Mouse (Mus musculus) midbrain, embryonic 13.5 days (tissue): ENCODE measurements at regions not wholly inside any gene's neighbourhood (a gene's known extent, or its start where the extent isn't known, plus 50 kb on each side); places are given as distances from the start of the nearest gene placed in this dataset.

ENCODE experiments used
- ATAC-seq: fragments of 200-750 bp; cut with Nextera tagmentation; 2 replicates; pipeline ENCODE4 v1.8.0; 2017; ENCODE audit warnings: mild to moderate bottlenecking, moderate TSS enrichment, moderate library complexity
- H3K27ac ChIP-seq: fragments of 300-500 bp; sonication (generic); 2 replicates; pipeline ENCODE4 v1.5.1; 2015; ENCODE audit warnings: inconsistent platforms, mild to moderate bottlenecking, moderate library complexity
- H3K27me3 ChIP-seq: fragments of 300-500 bp; sonication (generic); 2 replicates; pipeline ENCODE4 v1.6.1; 2015; ENCODE audit warnings: mild to moderate bottlenecking, inconsistent platforms
- H3K36me3 ChIP-seq: fragments of 300-500 bp; sonication (generic); 2 replicates; pipeline ENCODE4 v1.6.1; 2015; ENCODE audit warnings: mild to moderate bottlenecking, inconsistent platforms
- H3K4me1 ChIP-seq: fragments of 300-500 bp; sonication (generic); replicated peaks from 2 replicates; pipeline ENCODE4 v1.6.1; 2015; ENCODE audit warnings: inconsistent platforms
- H3K4me2 ChIP-seq: fragments of 300-500 bp; sonication (generic); replicated peaks from 2 replicates; pipeline ENCODE4 v1.6.1; 2015; ENCODE audit warnings: moderate library complexity, mild to moderate bottlenecking, inconsistent platforms
- H3K4me3 ChIP-seq: fragments of 300-500 bp; sonication (generic); replicated peaks from 2 replicates; pipeline ENCODE4 v1.5.1; 2015; ENCODE audit warnings: mild to moderate bottlenecking, inconsistent platforms
- H3K9ac ChIP-seq: fragments of 300-500 bp; sonication (generic); replicated peaks from 2 replicates; pipeline ENCODE4 v1.6.1; 2015; ENCODE audit warnings: mild to moderate bottlenecking, inconsistent platforms
- H3K9me3 ChIP-seq: fragments of 300-500 bp; sonication (generic); 2 replicates; pipeline ENCODE4 v1.6.1; 2016; ENCODE audit warnings: mild to moderate bottlenecking, inconsistent platforms
- WGBS: fragments of 180-500 bp; shearing (Covaris S2); methylation state at CpG from one replicate; pipeline ENCODE4 v1.1.7; 2015; 5-methylcytosine and 5-hydroxymethylcytosine counted together

DNA sequence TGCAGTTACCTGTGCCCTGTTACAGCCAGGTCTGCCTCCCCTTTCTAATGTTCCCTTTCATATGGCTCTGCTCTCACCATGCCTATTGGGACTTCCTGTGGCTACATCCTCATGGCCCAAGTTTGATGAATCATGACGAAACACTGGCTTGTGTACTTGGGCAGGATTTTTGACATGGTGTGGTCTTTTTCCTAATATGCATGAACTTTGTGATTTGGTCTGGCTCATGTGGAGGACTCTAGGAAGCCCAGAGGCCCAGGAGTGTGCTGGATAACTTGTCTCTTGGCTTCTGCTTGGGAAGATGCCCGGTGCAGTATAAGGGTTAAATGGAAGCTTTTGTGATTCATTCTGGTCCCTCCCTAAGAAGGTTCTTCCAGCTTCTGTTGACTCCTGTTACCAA lies 184.0 kb upstream of the Bcl6 start:
- no peaks in the 10 kb centered on the region for H3K27me3 ChIP-seq
- H3K4me3 ChIP-seq = no peak overlapping the region
- no peaks in the 10 kb centered on the region for H3K9me3 ChIP-seq
- H3K9ac ChIP-seq = no peak overlapping the region
- H3K4me2 ChIP-seq = no peak overlapping the region
- H3K4me1 ChIP-seq = no peaks in the 10 kb centered on the region
- no peak overlapping the region for H3K27ac ChIP-seq
- H3K36me3 ChIP-seq = no peaks in the 10 kb centered on the region
- no peak for ATAC-seq
- 89% methylated on average over 2 of the region's 2 CpGs for WGBS

DNA sequence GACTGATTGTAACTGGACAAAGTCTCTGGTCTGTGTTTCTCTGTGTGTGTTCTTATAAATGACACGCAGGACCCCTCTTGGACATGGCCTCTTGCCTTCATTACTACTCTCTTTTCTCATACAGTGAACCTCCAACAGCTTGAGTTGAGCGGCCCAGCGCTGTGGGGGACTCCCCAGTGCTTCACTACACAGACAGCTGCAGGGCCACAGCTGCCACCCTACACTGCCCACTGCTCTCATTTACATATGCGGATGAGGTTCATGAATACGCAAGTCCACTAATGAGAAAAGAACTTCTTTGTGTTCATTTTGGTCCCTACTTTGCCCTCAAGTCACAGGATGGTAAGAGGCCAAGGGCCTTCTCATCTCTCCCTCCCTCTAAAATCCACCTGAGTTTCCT lies 183.4 kb upstream of the Bcl6 start:
- Histone ChIP-seq H3K4me1 (no peaks in the 10 kb centered on the region), H3K4me2 (no peak overlapping the region), H3K4me3 (no peak overlapping the region), H3K27me3 (no peaks in the 10 kb centered on the region), H3K36me3 (no peaks in the 10 kb centered on the region), H3K9me3 (no peaks in the 10 kb centered on the region), H3K27ac (no peak overlapping the region), H3K9ac (no peak overlapping the region)
- ATAC-seq = peak; percentile 80
- WGBS = 59% methylated on average over 5 of the region's 5 CpGs

DNA sequence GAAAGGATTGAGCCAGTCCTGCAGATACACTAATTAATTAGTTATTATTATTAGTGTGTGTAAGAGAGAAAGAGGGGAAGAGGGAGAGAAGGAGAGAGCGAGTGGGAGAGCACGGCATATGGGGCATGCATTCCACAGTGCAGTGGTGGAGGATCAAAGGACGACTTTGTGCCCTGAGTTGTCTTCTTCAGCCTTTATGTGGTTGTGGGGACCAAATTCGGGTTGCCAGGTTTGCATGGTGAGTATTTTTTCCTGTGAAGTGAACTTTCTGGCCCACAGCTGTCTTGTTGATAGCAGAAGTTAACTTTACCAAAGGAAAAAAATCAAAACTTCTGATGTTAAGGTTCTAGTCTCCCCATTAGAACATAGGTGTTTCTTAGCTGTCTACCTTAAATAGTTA lies 182.5 kb upstream of the Bcl6 start:
- 78% methylated on average over 4 of the region's 4 CpGs for WGBS
- H3K4me1 ChIP-seq = no peaks in the 10 kb centered on the region

DNA sequence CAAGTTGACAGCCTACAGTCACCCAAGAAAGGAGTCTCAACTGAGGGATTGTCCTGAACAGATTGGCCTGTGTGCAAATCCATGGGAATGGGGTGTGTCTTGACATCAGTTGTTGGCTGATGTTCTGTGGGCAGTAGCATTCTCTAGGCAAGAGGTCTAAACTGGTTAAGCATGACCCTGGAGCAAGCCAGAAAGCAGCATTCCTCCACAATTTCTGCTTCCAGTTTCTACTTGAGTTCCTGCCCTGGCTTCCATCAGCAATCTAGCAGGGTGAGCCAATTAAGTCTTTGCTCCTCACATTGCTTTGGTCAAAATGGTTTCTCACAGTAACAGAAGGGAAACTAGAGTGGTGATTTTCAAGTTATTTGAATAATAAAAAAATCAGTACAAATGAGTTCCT lies 177.8 kb upstream of the Bcl6 start:
- no peak overlapping the region for H3K4me3 ChIP-seq
- H3K27me3 ChIP-seq = no peaks in the 10 kb centered on the region
- H3K27ac ChIP-seq = no peak overlapping the region
- ATAC-seq = no peak
- no peaks in the 10 kb centered on the region for H3K4me1 ChIP-seq
- H3K9ac ChIP-seq = no peak overlapping the region
- H3K36me3 ChIP-seq = no peaks in the 10 kb centered on the region
- H3K9me3 ChIP-seq = no peaks in the 10 kb centered on the region
- no peak overlapping the region for H3K4me2 ChIP-seq

More for the DNA sequence above, 182.5 kb upstream of the Bcl6 start:
- H3K9me3 ChIP-seq = no peaks in the 10 kb centered on the region
- no peak overlapping the region for H3K4me3 ChIP-seq
- no peak for ATAC-seq
- no peak overlapping the region for H3K27ac ChIP-seq
- no peak overlapping the region for H3K4me2 ChIP-seq
- H3K9ac ChIP-seq = no peak overlapping the region
- H3K27me3 ChIP-seq = no peaks in the 10 kb centered on the region
- H3K36me3 ChIP-seq = no peaks in the 10 kb centered on the region

DNA sequence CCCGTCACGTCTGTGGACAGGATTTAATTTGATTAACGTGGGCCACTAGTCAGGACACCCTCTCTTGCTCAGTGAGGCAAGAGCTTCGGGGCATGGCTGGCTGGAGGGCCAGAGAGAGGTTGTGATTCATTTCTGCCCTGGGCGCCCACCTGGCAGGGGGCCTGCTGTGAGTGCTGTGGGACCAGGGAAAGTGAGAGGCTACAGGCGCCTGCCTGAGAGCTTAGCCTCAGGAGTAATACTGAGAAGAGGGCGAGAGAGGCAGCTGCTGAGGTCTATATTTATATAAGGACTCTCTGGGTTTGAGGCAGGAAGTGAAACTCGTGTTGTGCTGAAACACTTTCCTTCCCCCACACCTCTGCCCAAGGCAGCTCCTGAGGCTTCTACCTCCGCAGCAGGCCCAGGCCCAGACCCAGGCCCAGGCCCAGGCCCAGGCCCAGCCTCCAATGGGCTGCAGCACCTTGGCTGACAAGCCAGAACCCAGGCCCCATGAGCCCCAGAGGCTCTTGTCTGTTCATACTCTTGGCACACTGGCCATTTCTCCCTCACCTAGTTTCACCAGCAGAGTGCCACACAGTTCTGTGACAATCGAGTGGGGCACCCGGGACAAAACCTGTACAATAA lies 176.9 kb upstream of the Bcl6 start:
- H3K27me3 ChIP-seq = no peaks in the 10 kb centered on the region
- no peak overlapping the region for H3K4me2 ChIP-seq
- no peak for ATAC-seq

DNA sequence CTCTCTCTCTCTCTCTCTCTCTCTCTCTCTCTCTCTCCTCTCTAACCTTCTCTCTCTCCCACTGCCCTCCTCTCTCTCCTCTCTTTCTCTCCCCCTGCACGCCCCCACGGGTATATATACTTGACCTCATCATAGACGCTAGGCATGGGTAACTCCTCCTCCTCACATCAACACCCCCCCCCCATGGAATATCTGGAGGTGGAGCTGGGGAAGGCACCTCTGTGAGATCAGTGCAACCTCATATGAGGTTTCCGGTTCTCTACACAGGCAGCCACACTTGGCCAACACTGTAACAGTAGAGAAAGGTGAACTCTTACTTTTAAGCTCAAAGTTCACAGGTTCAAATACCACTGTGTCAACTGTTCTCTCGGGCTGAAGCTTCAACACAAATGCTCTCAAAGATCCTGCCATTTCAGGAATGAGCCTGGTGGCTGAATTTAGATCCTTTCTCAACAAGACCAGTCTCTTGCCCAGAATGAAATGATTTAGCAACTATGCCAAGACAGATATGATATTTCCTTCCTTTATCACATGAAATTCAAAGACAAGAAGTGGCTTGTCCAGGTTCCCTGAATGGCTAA lies 172.1 kb upstream of the Bcl6 start:
- WGBS = 92% methylated on average over 5 of the region's 5 CpGs
- no peaks in the 10 kb centered on the region for H3K9me3 ChIP-seq
- H3K4me1 ChIP-seq = no peaks in the 10 kb centered on the region
- no peak overlapping the region for H3K4me3 ChIP-seq
- no peaks in the 10 kb centered on the region for H3K27me3 ChIP-seq
- H3K36me3 ChIP-seq = no peaks in the 10 kb centered on the region
- no peak for ATAC-seq
- no peak overlapping the region for H3K4me2 ChIP-seq
- no peak overlapping the region for H3K9ac ChIP-seq
- no peak overlapping the region for H3K27ac ChIP-seq

More for the DNA sequence above, 176.9 kb upstream of the Bcl6 start:
- Histone ChIP-seq H3K9me3 (no peaks in the 10 kb centered on the region), H3K36me3 (no peaks in the 10 kb centered on the region), H3K4me1 (no peaks in the 10 kb centered on the region), H3K9ac (no peak overlapping the region), H3K27ac (no peak overlapping the region), H3K4me3 (no peak overlapping the region)
- 65% methylated on average over 11 of the region's 11 CpGs for WGBS

DNA sequence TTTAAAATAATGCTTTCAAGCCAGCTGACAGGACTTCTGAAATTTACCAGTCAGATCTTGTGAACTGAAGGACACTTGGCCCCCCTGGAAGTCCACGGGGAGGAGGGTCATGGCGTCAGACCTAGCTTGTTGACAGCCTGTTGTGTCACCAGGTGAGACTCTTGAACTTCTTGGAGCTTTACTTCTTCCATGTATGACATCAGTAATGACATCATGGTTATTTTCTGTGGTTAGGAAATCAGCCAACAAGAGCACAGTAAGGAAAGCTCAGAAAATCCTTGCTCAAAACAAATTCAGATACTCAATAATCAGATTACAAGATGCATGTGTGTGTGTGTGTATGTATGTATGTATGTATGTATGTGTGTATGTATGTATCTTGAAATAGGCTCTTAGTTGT lies 170.7 kb upstream of the Bcl6 start:
- Histone ChIP-seq H3K36me3 (no peaks in the 10 kb centered on the region), H3K4me1 (no peaks in the 10 kb centered on the region), H3K9ac (no peak overlapping the region), H3K4me3 (no peak overlapping the region), H3K27me3 (no peaks in the 10 kb centered on the region), H3K4me2 (no peak overlapping the region), H3K27ac (no peak overlapping the region), H3K9me3 (no peaks in the 10 kb centered on the region)
- no peak for ATAC-seq
- 85% methylated on average over 2 of the region's 2 CpGs for WGBS

DNA sequence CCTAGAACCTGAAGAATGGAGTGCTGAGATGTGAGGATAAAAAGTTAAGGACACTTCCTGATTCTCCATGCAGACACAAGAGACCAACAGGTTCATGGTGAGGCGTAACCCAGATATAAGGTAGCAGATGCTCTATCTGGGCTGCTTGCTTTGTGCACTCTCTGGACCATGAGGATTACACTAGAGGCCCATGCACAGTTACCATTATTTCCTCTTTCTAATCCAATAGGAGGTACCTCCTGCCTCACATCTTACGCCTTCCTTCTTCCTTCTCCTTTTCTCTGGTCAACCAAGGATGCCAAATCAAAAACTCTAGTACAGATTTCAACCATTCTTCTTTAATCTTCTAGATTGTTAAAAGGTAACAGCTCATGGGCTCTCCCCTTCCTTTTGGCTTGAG lies 169.1 kb upstream of the Bcl6 start:
- no peak overlapping the region for H3K9ac ChIP-seq
- no peaks in the 10 kb centered on the region for H3K36me3 ChIP-seq
- H3K9me3 ChIP-seq = no peaks in the 10 kb centered on the region
- WGBS = 100% methylated on average over 2 of the region's 2 CpGs
- ATAC-seq = no peak
- no peaks in the 10 kb centered on the region for H3K4me1 ChIP-seq
- no peak overlapping the region for H3K4me2 ChIP-seq
- H3K27me3 ChIP-seq = no peaks in the 10 kb centered on the region
- no peak overlapping the region for H3K27ac ChIP-seq
- H3K4me3 ChIP-seq = no peak overlapping the region

DNA sequence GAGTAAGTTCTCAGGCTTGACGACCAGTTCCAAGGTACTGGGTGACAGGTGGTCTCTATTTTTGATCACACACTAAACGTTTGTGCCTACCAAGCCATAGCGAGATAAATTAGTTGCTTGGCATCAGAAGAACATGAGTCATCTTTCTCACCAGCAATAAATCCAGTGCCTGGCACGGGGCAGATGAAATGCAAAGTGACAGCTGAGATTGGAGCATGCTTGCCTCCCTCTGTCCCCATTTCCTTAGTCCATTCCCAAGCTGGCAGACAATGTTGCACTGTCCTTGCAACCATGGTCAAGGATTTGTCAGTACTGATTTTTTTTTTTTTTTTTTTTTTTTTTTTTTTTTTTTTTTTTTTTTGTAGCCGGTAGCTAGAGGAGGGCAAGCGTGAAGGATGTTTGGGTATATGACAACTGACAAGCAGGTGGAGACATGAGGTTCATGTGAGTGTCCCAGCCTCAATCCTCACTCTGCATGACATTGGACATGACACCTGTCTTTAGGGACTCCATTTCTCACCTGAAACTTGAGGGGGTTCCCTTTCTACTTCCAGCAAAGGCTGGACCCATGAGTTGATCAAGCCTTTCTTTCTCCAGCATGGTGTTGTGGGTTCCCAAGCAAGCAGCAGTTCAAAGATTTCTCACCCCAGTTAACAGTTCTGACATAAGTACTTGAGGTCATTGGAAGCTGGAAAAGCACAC lies 168.2 kb upstream of the Bcl6 start:
- Histone ChIP-seq H3K4me3 (no peak overlapping the region), H3K27me3 (no peaks in the 10 kb centered on the region), H3K36me3 (no peaks in the 10 kb centered on the region), H3K4me1 (no peaks in the 10 kb centered on the region), H3K9ac (no peak overlapping the region), H3K4me2 (no peak overlapping the region), H3K9me3 (no peaks in the 10 kb centered on the region), H3K27ac (no peak overlapping the region)
- 89% methylated on average over 6 of the region's 6 CpGs for WGBS
- ATAC-seq = no peak

DNA sequence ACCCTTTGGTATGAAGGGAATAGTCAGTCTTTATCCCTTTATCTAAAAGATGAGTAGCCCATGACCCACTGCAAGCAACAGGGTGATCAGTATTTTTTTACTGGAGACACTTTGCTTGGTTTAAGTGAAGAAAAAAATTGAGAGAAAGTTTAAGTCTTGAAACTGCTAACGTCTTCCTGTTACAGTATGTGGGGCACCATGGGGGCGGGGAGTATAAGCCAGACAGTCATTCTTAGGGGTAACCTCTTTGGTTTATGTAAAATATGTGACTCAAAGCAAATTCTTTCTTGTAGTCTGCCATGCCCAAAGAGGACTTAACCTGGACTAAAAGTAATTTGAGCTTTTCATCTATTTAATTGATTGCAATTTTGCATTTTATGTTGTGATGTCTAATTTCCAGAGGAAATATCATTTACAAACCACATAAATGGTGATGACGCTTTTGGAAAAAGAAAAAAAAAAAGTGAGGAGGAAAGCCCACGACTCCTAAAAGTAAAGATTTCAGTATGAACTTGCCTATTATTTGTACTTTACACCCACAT lies 166.2 kb upstream of the Bcl6 start:
- no peak overlapping the region for H3K9ac ChIP-seq
- no peak overlapping the region for H3K4me3 ChIP-seq
- no peak for ATAC-seq
- H3K27ac ChIP-seq = no peak overlapping the region
- no peaks in the 10 kb centered on the region for H3K4me1 ChIP-seq
- H3K27me3 ChIP-seq = no peaks in the 10 kb centered on the region
- WGBS = 92% methylated on average over 4 of the region's 4 CpGs
- H3K4me2 ChIP-seq = no peak overlapping the region
- no peaks in the 10 kb centered on the region for H3K36me3 ChIP-seq
- H3K9me3 ChIP-seq = no peaks in the 10 kb centered on the region

DNA sequence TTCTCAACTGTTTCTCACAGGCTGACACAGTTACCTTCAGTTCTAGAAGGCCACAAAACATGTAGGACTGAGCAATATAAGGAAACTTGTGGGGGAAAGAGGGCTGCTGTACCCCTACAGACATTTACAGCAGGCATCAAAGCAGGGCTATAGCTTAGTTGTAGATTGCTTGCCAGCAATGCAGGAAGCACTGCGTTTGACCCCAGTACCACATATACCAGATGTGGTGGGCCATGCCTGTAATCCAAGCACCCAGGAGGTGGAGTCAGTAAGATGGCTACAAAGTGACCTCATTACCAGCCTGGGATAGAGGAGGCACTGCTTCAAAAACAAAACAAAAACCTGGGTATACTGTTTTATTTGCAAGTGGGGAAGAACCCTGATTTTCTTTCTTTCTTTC lies 165.3 kb upstream of the Bcl6 start:
- Histone ChIP-seq H3K27ac (no peak overlapping the region), H3K4me3 (no peak overlapping the region), H3K36me3 (no peaks in the 10 kb centered on the region), H3K9me3 (no peaks in the 10 kb centered on the region), H3K4me1 (no peaks in the 10 kb centered on the region), H3K27me3 (no peaks in the 10 kb centered on the region), H3K4me2 (no peak overlapping the region), H3K9ac (no peak overlapping the region)
- 75% methylated on average over 1 of the region's 1 CpGs for WGBS
- ATAC-seq = no peak

DNA sequence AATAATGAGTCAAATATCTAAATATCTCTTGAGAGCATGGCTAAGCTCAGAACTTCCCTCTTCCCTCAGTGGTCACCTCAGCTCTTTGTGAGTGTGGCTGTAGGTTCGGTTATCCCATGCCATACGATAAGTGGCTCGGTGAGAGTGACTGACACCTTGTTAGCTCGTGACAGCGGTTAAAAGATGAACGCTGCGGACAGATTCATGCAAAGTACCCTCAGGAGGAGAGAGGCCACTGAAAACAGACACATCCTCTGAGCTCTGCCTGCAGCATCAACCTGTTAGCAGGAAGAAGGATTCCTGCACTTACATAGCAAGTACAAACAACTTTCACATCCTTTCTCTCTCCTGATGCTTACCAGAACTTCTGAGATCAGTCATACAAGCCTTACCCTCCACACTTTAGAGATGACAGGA lies 163.2 kb upstream of the Bcl6 start:
- Histone ChIP-seq H3K9ac (no peak overlapping the region), H3K4me1 (no peaks in the 10 kb centered on the region), H3K4me3 (no peak overlapping the region), H3K27me3 (no peaks in the 10 kb centered on the region), H3K36me3 (no peaks in the 10 kb centered on the region), H3K9me3 (no peaks in the 10 kb centered on the region), H3K4me2 (no peak overlapping the region), H3K27ac (no peak overlapping the region)
- no peak for ATAC-seq
- WGBS = 97% methylated on average over 7 of the region's 7 CpGs
